Mouse (Mus musculus) kidney, embryonic 16.5 days (tissue): ENCODE measurements at regions not wholly inside any gene's neighbourhood (a gene's known extent, or its start where the extent isn't known, plus 50 kb on each side); places are given as distances from the start of the nearest gene placed in this dataset.
"Not testable (repeated sequence)": the region's sequence is repeated elsewhere in the genome, so short reads cannot be mapped to it uniquely, and the experiment has no call there.

ENCODE experiments used
- ATAC-seq: fragments of 200-750 bp; cut with Nextera tagmentation; 2 replicates; pipeline ENCODE4 v1.8.0; 2017; ENCODE audit warnings: moderate TSS enrichment; ENCODE audit not compliant: low FRiP score, low TSS enrichment
- H3K27ac ChIP-seq: fragments of 300-500 bp; sonication (generic); 2 replicates; pipeline ENCODE4 v1.5.1; 2014; ENCODE audit warnings: low read length
- H3K27me3 ChIP-seq: fragments of 300-500 bp; sonication (generic); 2 replicates; pipeline ENCODE4 v1.6.1; 2014; ENCODE audit warnings: low read length, control low read depth, mixed read lengths; ENCODE audit not compliant: insufficient read depth
- H3K36me3 ChIP-seq: fragments of 300-500 bp; sonication (generic); 2 replicates; pipeline ENCODE4 v1.6.1; 2014; ENCODE audit warnings: low read length, control low read depth, mixed read lengths; ENCODE audit not compliant: insufficient read depth
- H3K4me1 ChIP-seq: fragments of 300-500 bp; sonication (generic); 2 replicates; pipeline ENCODE4 v1.6.1; 2014; ENCODE audit warnings: low read length, control low read depth, mixed read lengths; ENCODE audit not compliant: insufficient read depth
- H3K4me2 ChIP-seq: fragments of 300-500 bp; sonication (generic); replicated peaks from 2 replicates; pipeline ENCODE4 v1.6.1; 2014; ENCODE audit warnings: low read depth, low read length
- H3K4me3 ChIP-seq: fragments of 300-500 bp; sonication (generic); 2 replicates; pipeline ENCODE4 v1.5.1; 2014; ENCODE audit warnings: mild to moderate bottlenecking, low read length
- H3K9ac ChIP-seq: fragments of 300-500 bp; sonication (generic); replicated peaks from 2 replicates; pipeline ENCODE4 v1.6.1; 2014; ENCODE audit warnings: low read length
- H3K9me3 ChIP-seq: fragments of 300-500 bp; sonication (generic); 2 replicates; pipeline ENCODE4 v1.6.1; 2016; ENCODE audit warnings: low read length, control low read depth
- WGBS: fragments of 180-500 bp; shearing (Covaris S2); extraction: QIAGEN DNeasy Blood & Tissue Kit; methylation state at CpG from one replicate; pipeline ENCODE4 v1.1.7; 2014; 5-methylcytosine and 5-hydroxymethylcytosine counted together

- H3K4me3 ChIP-seq, H3K27ac ChIP-seq, H3K9me3 ChIP-seq, H3K27me3 ChIP-seq, H3K4me2 ChIP-seq, ATAC-seq, H3K9ac ChIP-seq, H3K4me1 ChIP-seq, H3K36me3 ChIP-seq: not testable (repeated sequence)
- WGBS, result 85% methylated on average over 3 of the region's 3 CpGs
Measured at GRCm38 (mm10) chr10:119081766-119082165, 158.1 kb downstream of the Cand1 start.

- Histone ChIP-seq H3K4me1 (peaks cover 20% of the 10 kb centered on the region), H3K9ac (no peak overlapping the region; the same call in 1 of the 2 replicates), H3K4me3 (no peak overlapping the region), H3K27me3 (no peaks in the 10 kb centered on the region), H3K4me2 (peak overlapping the region; percentile 44), H3K27ac (peak overlapping the region; percentile 68; the same call in 1 of the 2 replicates), H3K9me3 (no peaks in the 10 kb centered on the region), H3K36me3 (no peaks in the 10 kb centered on the region)
- peak; percentile 76 for ATAC-seq
- 2% methylated on average over 12 of the region's 12 CpGs for WGBS
Measured at GRCm38 (mm10) chr10:119076100-119076566, 163.7 kb downstream of the Cand1 start.

- Histone ChIP-seq H3K36me3 (no peaks in the 10 kb centered on the region), H3K4me1 (peaks cover 20% of the 10 kb centered on the region), H3K4me3 (no peak overlapping the region), H3K27me3 (no peaks in the 10 kb centered on the region), H3K4me2 (no peak overlapping the region), H3K27ac (0 out of 2 replicates have a peak overlapping the region, but pooled peaks have one; percentile 14), H3K9me3 (no peaks in the 10 kb centered on the region), H3K9ac (no peak overlapping the region)
- no peak for ATAC-seq
- 48% methylated on average over 15 of the region's 15 CpGs for WGBS
Measured at GRCm38 (mm10) chr10:119074887-119075286, 165.0 kb downstream of the Cand1 start.

GRCm38 (mm10) chr10:119073991-119074390, 165.9 kb downstream of the Cand1 start:
- Histone ChIP-seq H3K36me3 (no peaks in the 10 kb centered on the region), H3K9me3 (no peaks in the 10 kb centered on the region), H3K27ac (no peak overlapping the region), H3K9ac (no peak overlapping the region), H3K4me2 (no peak overlapping the region), H3K4me1 (peaks cover 20% of the 10 kb centered on the region), H3K27me3 (no peaks in the 10 kb centered on the region), H3K4me3 (no peak overlapping the region)
- WGBS, result 97% methylated on average over 3 of the region's 3 CpGs
- ATAC-seq, result no peak

- Histone ChIP-seq H3K4me3 (no peak overlapping the region), H3K36me3 (no peaks in the 10 kb centered on the region), H3K4me2 (no peak overlapping the region), H3K4me1 (peaks cover 8% of the 10 kb centered on the region), H3K9me3 (no peaks in the 10 kb centered on the region), H3K9ac (no peak overlapping the region), H3K27me3 (no peaks in the 10 kb centered on the region), H3K27ac (no peak overlapping the region)
- no peak for ATAC-seq
- WGBS, result 48% methylated on average over 11 of the region's 11 CpGs
Measured at GRCm38 (mm10) chr10:119069410-119069809, 170.4 kb downstream of the Cand1 start.

GRCm38 (mm10) chr10:119067838-119068237, 172.0 kb downstream of the Cand1 start:
- WGBS, result 86% methylated on average over 6 of the region's 6 CpGs

GRCm38 (mm10) chr10:119067366-119067765, 172.5 kb downstream of the Cand1 start:
- no peaks in the 10 kb centered on the region for H3K27me3 ChIP-seq
- no peak for ATAC-seq
- H3K4me3 ChIP-seq, result no peak overlapping the region
- peaks cover 8% of the 10 kb centered on the region for H3K4me1 ChIP-seq
- H3K9ac ChIP-seq, result no peak overlapping the region
- no peaks in the 10 kb centered on the region for H3K9me3 ChIP-seq
- no peak overlapping the region for H3K4me2 ChIP-seq
- no peak overlapping the region for H3K27ac ChIP-seq
- WGBS, result 86% methylated on average over 8 of the region's 8 CpGs
- H3K36me3 ChIP-seq, result no peaks in the 10 kb centered on the region

More at GRCm38 (mm10) chr10:119067838-119068237, 172.0 kb downstream of the Cand1 start:
- Histone ChIP-seq H3K9me3 (no peaks in the 10 kb centered on the region), H3K27me3 (no peaks in the 10 kb centered on the region), H3K4me1 (peaks cover 8% of the 10 kb centered on the region), H3K36me3 (no peaks in the 10 kb centered on the region), H3K27ac (no peak overlapping the region), H3K4me2 (no peak overlapping the region), H3K4me3 (no peak overlapping the region), H3K9ac (no peak overlapping the region)
- ATAC-seq, result no peak

- Histone ChIP-seq H3K36me3 (no peaks in the 10 kb centered on the region), H3K4me3 (no peak overlapping the region), H3K9ac (no peak overlapping the region), H3K27me3 (no peaks in the 10 kb centered on the region), H3K4me1 (peaks cover 10% of the 10 kb centered on the region), H3K9me3 (no peaks in the 10 kb centered on the region), H3K4me2 (no peak overlapping the region), H3K27ac (no peak overlapping the region)
- no peak for ATAC-seq
- 27% methylated on average over 8 of the region's 8 CpGs for WGBS
Measured at GRCm38 (mm10) chr10:119065974-119066373, 173.9 kb downstream of the Cand1 start.

- Histone ChIP-seq H3K4me2 (peak overlapping the region; percentile 38), H3K27ac (peak overlapping the region; percentile 75), H3K9ac (no peak overlapping the region), H3K4me3 (peak overlapping the region; percentile 10; the same call in 1 of the 2 replicates), H3K9me3 (no peaks in the 10 kb centered on the region), H3K36me3 (no peaks in the 10 kb centered on the region), H3K27me3 (no peaks in the 10 kb centered on the region), H3K4me1 (peaks cover 10% of the 10 kb centered on the region)
- WGBS, result 32% methylated on average over 23 of the region's 23 CpGs
- ATAC-seq, result peak; percentile 95
Measured at GRCm38 (mm10) chr10:119065133-119065817, 174.6 kb downstream of the Cand1 start.

- Histone ChIP-seq H3K27me3 (0 out of 2 replicates have a peak, but pooled peaks cover 3% of the 10 kb centered on the region), H3K4me2 (no peak overlapping the region), H3K36me3 (no peaks in the 10 kb centered on the region), H3K9me3 (no peaks in the 10 kb centered on the region), H3K4me3 (no peak overlapping the region), H3K4me1 (peaks cover 10% of the 10 kb centered on the region), H3K27ac (no peak overlapping the region), H3K9ac (no peak overlapping the region)
- WGBS, result 91% methylated on average over 12 of the region's 12 CpGs
- no peak for ATAC-seq
Measured at GRCm38 (mm10) chr10:119064218-119064617, 175.6 kb downstream of the Cand1 start.
